In genomic region chr9:110118249-110118648, GRCm38 (mm10) we compare ENCODE assay signal across 8 mouse cellular contexts. TPM values are rescaled to one million over a fixed set of nuclear protein-coding genes. Genes with fewer than 3 reads are reported as not detected.
A peak's percentile ranks its signal among the peaks of the same experiment; 100 is the strongest.
DNase-seq lines count a peak whose midpoint lies in the region; ATAC-seq and TF ChIP-seq lines count a peak whose summit lies in the region.

No protein-coding gene starts in this region.

- peaks cover 24% of the 10 kb centered on the region for H3K79me2 ChIP-seq in MEL (ENCODE audit: control insufficient read depth, insufficient read depth, low read length, poor library complexity)

- no peak for TF ChIP-seq RAD21 in MEL (IDR thresholded peaks at IDR 0.05; ENCODE audit: low read depth, low read length)

- peaks cover 20% of the 10 kb centered on the region for H3K4me1 ChIP-seq in heart, embryonic 13.5 days
- peaks cover 2 to 3% of the 10 kb centered on the region in 2 experiments; a peak in 2 of 4 replicates for H3K4me1 ChIP-seq in MEL (ENCODE audit: control insufficient read depth in 1 of 2, insufficient read depth in 2 of 2, low read length in 2 of 2)
- H3K4me1 ChIP-seq in hindbrain, embryonic 13.5 days (replicated peaks) = peaks cover 25% of the 10 kb centered on the region

- H3K27ac ChIP-seq in heart, embryonic 13.5 days (replicated peaks) = peak overlapping the region; percentile 98
- H3K27ac ChIP-seq in MEL (ENCODE audit: control insufficient read depth, low read depth, low read length) = peak overlapping the region; percentile 82
- H3K27ac ChIP-seq in hindbrain, embryonic 13.5 days = peak overlapping the region; percentile 98

- peaks cover 19% of the 10 kb centered on the region for H3K36me3 ChIP-seq in heart, embryonic 13.5 days
- peaks cover 3 to 12% of the 10 kb centered on the region in 2 experiments for H3K36me3 ChIP-seq in MEL (ENCODE audit: control insufficient read depth in 1 of 2, insufficient read depth in 2 of 2, low read length in 2 of 2)
- peaks cover 12% of the 10 kb centered on the region for H3K36me3 ChIP-seq in hindbrain, embryonic 13.5 days

- intact Hi-C loops in left cerebral cortex, postnatal 4 days (cut with DNase I) = no loop called here

- no peak for TF ChIP-seq CTCF in MEL (IDR thresholded peaks at IDR 0.05 in 2 of 3, conservative IDR thresholded peaks at IDR 0.05 in 1 of 3; ENCODE audit: control insufficient read depth in 1 of 3, insufficient read depth in 1 of 3, low read depth in 2 of 3, low read length in 3 of 3, poor library complexity in 1 of 3, severe bottlenecking in 1 of 3)

- TF ChIP-seq POLR2A in MEL (IDR thresholded peaks at IDR 0.05; ENCODE audit: control insufficient read depth in 1 of 2, insufficient read depth in 1 of 2, low read depth in 1 of 2, low read length in 2 of 2, poor library complexity in 1 of 2) = no peak

- DNase-seq in heart, adult 18-20 months = no peak
- DNase-seq in MEL (ENCODE audit: low read depth, low spot score) = peak; percentile 25
- no peak for DNase-seq in thymus, postnatal 0 days (ENCODE audit: low spot score)
- DNase-seq in urinary bladder, postnatal 10 days (ENCODE audit: low spot score) = no peak
- no peak for DNase-seq in left cerebral cortex, postnatal 4 days

- no peak for TF ChIP-seq EP300 in MEL (IDR thresholded peaks at IDR 0.05; ENCODE audit: low read depth in 1 of 2, low read length in 2 of 2)

- H3K9me3 ChIP-seq in heart, embryonic 13.5 days = no peaks in the 10 kb centered on the region
- H3K9me3 ChIP-seq in MEL (replicated peaks; ENCODE audit: insufficient read depth, low read length) = no peaks in the 10 kb centered on the region
- no peaks in the 10 kb centered on the region for H3K9me3 ChIP-seq in hindbrain, embryonic 13.5 days

- H3K4me2 ChIP-seq in heart, embryonic 13.5 days = peak overlapping the region; percentile 89
- peak overlapping the region; percentile 82 for H3K4me2 ChIP-seq in hindbrain, embryonic 13.5 days

- no peak for ATAC-seq in heart, embryonic 13.5 days (ENCODE audit: extremely low read depth, insufficient number of reproducible peaks, low FRiP score, low TSS enrichment)
- no peak for ATAC-seq in hindbrain, embryonic 13.5 days (ENCODE audit: low FRiP score)
- ATAC-seq in megakaryocyte-erythroid progenitor cell, adult 5-6 weeks (replicated peaks; ENCODE audit: low FRiP score, low TSS enrichment, poor library complexity, severe bottlenecking) = peak; percentile 24; the same call in 1 of the 2 replicates

- peak overlapping the region; percentile 93 for H3K4me3 ChIP-seq in heart, embryonic 13.5 days
- H3K4me3 ChIP-seq in MEL (ENCODE audit: control insufficient read depth in 1 of 2, insufficient read depth in 1 of 2, low read depth in 2 of 2, low read length in 2 of 2) = peak overlapping the region; percentile 90 to 99
- peak overlapping the region; percentile 88 for H3K4me3 ChIP-seq in hindbrain, embryonic 13.5 days

- H3K27me3 ChIP-seq in heart, embryonic 13.5 days (replicated peaks) = no peaks in the 10 kb centered on the region
- no peaks in the 10 kb centered on the region for H3K27me3 ChIP-seq in MEL (ENCODE audit: control insufficient read depth in 1 of 2, insufficient read depth in 2 of 2, low read length in 2 of 2)
- H3K27me3 ChIP-seq in hindbrain, embryonic 13.5 days = no peaks in the 10 kb centered on the region

- 44% methylated on average over 1 of the region's 1 CpGs for WGBS in heart, embryonic 13.5 days
- WGBS in hindbrain, embryonic 13.5 days = 45% methylated on average over 1 of the region's 1 CpGs

- peak overlapping the region; percentile 95 for H3K9ac ChIP-seq in heart, embryonic 13.5 days
- peak overlapping the region; percentile 95 for H3K9ac ChIP-seq in MEL (ENCODE audit: control insufficient read depth, low read depth, low read length, poor library complexity, severe bottlenecking)
- peak overlapping the region; percentile 97 for H3K9ac ChIP-seq in hindbrain, embryonic 13.5 days

TF ChIP-seq in MEL, 35 proteins besides CTCF, POLR2A, EP300 and RAD21:
- TF ChIP-seq MAX (IDR thresholded peaks at IDR 0.05; ENCODE audit: low read length) (no peak), MEF2A (IDR thresholded peaks at IDR 0.05; ENCODE audit: extremely low read depth, insufficient replicate concordance, low read depth, low read length, poor library complexity, severe bottlenecking) (no peak), TCF12 (IDR thresholded peaks at IDR 0.05; ENCODE audit: low read depth, low read length) (no peak), GABPA (IDR thresholded peaks at IDR 0.05; ENCODE audit: low read depth, low read length) (no peak), MYC (IDR thresholded peaks at IDR 0.05; ENCODE audit: low read depth, low read length) (0 out of 2 replicates have a peak, but pooled peaks have one; percentile 39), MXI1 (IDR thresholded peaks at IDR 0.05; ENCODE audit: low read depth, low read length) (0 out of 2 replicates have a peak, but pooled peaks have one; percentile 5), JUND (IDR thresholded peaks at IDR 0.05; ENCODE audit: low read depth, low read length) (no peak), RCOR1 (IDR thresholded peaks at IDR 0.05; ENCODE audit: low read depth, low read length) (no peak), USF2 (IDR thresholded peaks at IDR 0.05; ENCODE audit: borderline replicate concordance in 1 of 2, insufficient read depth in 1 of 2, low read depth in 1 of 2, low read length in 2 of 2) (no peak), CHD1 (IDR thresholded peaks at IDR 0.05; ENCODE audit: low read depth, low read length) (0 out of 2 replicates have a peak, but pooled peaks have one; percentile 58), TAL1 (IDR thresholded peaks at IDR 0.05; ENCODE audit: low read length) (no peak), MAFK (IDR thresholded peaks at IDR 0.05; ENCODE audit: borderline replicate concordance, low read depth, low read length) (no peak), HCFC1 (IDR thresholded peaks at IDR 0.05; ENCODE audit: low read depth, low read length) (no peak), ETS1 (IDR thresholded peaks at IDR 0.05; ENCODE audit: low read depth, low read length) (0 out of 2 replicates have a peak, but pooled peaks have one; percentile 8)

RNA-seq across cellular contexts. Expression of gene Dhx30, which starts 0.6 kb away (rescaled TPM):
- 98.0 and 98.2 TPM in 2 replicates for polyA plus RNA-seq in heart, embryonic 13.5 days (2015; fragmentation: Nextera tagmentation; extraction: Ambion mirVana)
- 10 to 100 TPM; 54.4 to 56.4 TPM for total RNA-seq in heart, adult 18-20 months (2021)
- 113 and 126 TPM in 2 replicates for total RNA-seq in MEL (2012; rRNA removed)
- 100 to 1,000 TPM in 1 of 2 experiments, not detected in 1; 113 TPM for polyA plus RNA-seq in MEL (2012; ENCODE audit: insufficient read depth in 1 of 2, insufficient read length in 2 of 2, low read depth in 1 of 2, low replicate concordance in 2 of 2, missing spikeins in 1 of 2)
- polyA plus RNA-seq in hindbrain, embryonic 13.5 days (2015; fragmentation: Nextera tagmentation; extraction: Ambion mirVana) = 186 and 189 TPM in 2 replicates
- 137 TPM in 2 replicates for total RNA-seq in megakaryocyte-erythroid progenitor cell, adult 5-6 weeks (2014; fragmentation: Nextera tagmentation)
- total RNA-seq in megakaryocyte-erythroid progenitor cell, adult 5-6 weeks (2017) = 59.2 and 71.1 TPM in 2 replicates
- polyA plus RNA-seq in thymus, postnatal 0 days (2015; fragmentation: Nextera tagmentation; extraction: Ambion mirVana) = 101 and 104 TPM in 2 replicates
- 100 to 1,000 TPM; 150 to 157 TPM for total RNA-seq in left cerebral cortex, postnatal 4 days (2021)

RNA-seq across cellular contexts. Expression of gene Smarcc1, which starts 0.7 kb away (rescaled TPM):
- polyA plus RNA-seq in heart, embryonic 13.5 days (2015; fragmentation: Nextera tagmentation; extraction: Ambion mirVana) = 76.9 TPM in 2 replicates
- 10 to 100 TPM; 22.9 to 25.5 TPM for total RNA-seq in heart, adult 18-20 months (2021)
- 35.5 and 41.4 TPM in 2 replicates for total RNA-seq in MEL (2012; rRNA removed)
- polyA plus RNA-seq in MEL (2012; ENCODE audit: insufficient read depth in 1 of 2, insufficient read length in 2 of 2, low read depth in 1 of 2, low replicate concordance in 2 of 2, missing spikeins in 1 of 2) = 100 to 1,000 TPM in 1 of 2 experiments, 10 to 100 TPM in 1; 79.0 to 488 TPM
- polyA plus RNA-seq in hindbrain, embryonic 13.5 days (2015; fragmentation: Nextera tagmentation; extraction: Ambion mirVana) = 133 and 135 TPM in 2 replicates
- total RNA-seq in megakaryocyte-erythroid progenitor cell, adult 5-6 weeks (2014; fragmentation: Nextera tagmentation) = 120 and 133 TPM in 2 replicates
- 80.3 and 89.5 TPM in 2 replicates for total RNA-seq in megakaryocyte-erythroid progenitor cell, adult 5-6 weeks (2017)
- 89.4 and 99.1 TPM in 2 replicates for polyA plus RNA-seq in thymus, postnatal 0 days (2015; fragmentation: Nextera tagmentation; extraction: Ambion mirVana)
- total RNA-seq in left cerebral cortex, postnatal 4 days (2021) = 100 to 1,000 TPM; 103 to 118 TPM
